Mouse (Mus musculus) intestine, embryonic 16.5 days (tissue): Measurements from ENCODE around the gene Dlg2. TPM values are rescaled to one million over a fixed set of nuclear protein-coding genes. Genes with fewer than 3 reads are reported as not detected.

Experiments
- ATAC-seq: fragments of 200-750 bp; cut with Nextera tagmentation; 2 replicates; pipeline ENCODE4 v1.8.0; 2017; ENCODE audit warnings: moderate TSS enrichment, moderate library complexity
- H3K27ac ChIP-seq: fragments of 300-500 bp; sonication (generic); 2 replicates; pipeline ENCODE4 v1.5.1; 2014; ENCODE audit warnings: mild to moderate bottlenecking, low read length
- H3K27me3 ChIP-seq: fragments of 300-500 bp; sonication (generic); replicated peaks from 2 replicates; pipeline ENCODE4 v1.6.1; 2014; ENCODE audit warnings: low read length, control low read depth, mixed read lengths; ENCODE audit not compliant: control insufficient read depth, insufficient read depth
- H3K36me3 ChIP-seq: fragments of 300-500 bp; sonication (generic); 2 replicates; pipeline ENCODE4 v1.6.1; 2014; ENCODE audit warnings: low read length, control low read depth; ENCODE audit not compliant: control insufficient read depth, insufficient read depth
- H3K4me1 ChIP-seq: fragments of 300-500 bp; sonication (generic); 2 replicates; pipeline ENCODE4 v1.6.1; 2014; ENCODE audit warnings: low read length, control low read depth, mixed read lengths; ENCODE audit not compliant: control insufficient read depth, insufficient read depth
- H3K4me2 ChIP-seq: fragments of 300-500 bp; sonication (generic); 2 replicates; pipeline ENCODE4 v1.6.1; 2014; ENCODE audit warnings: low read depth, low read length, control low read depth
- H3K4me3 ChIP-seq: fragments of 300-500 bp; sonication (generic); 2 replicates; pipeline ENCODE4 v1.5.1; 2014; ENCODE audit warnings: mild to moderate bottlenecking, low read length
- H3K9ac ChIP-seq: fragments of 300-500 bp; sonication (generic); 2 replicates; pipeline ENCODE4 v1.6.1; 2014; ENCODE audit warnings: low read depth, low read length
- H3K9me3 ChIP-seq: fragments of 300-500 bp; sonication (generic); 2 replicates; pipeline ENCODE4 v1.6.1; 2016; ENCODE audit warnings: low read length, control low read depth; ENCODE audit not compliant: control insufficient read depth
- WGBS: fragments of 180-500 bp; shearing (Covaris S2); extraction: QIAGEN DNeasy Blood & Tissue Kit; methylation state at CpG from one replicate; pipeline ENCODE4 v1.1.7; 2014; 5-methylcytosine and 5-hydroxymethylcytosine counted together
- polyA plus RNA-seq: library from polyadenylated mRNA; unstranded; fragments of >200 nt; fragmentation: Nextera tagmentation; extraction: Ambion mirVana; gene quantifications from 2 replicates; pipeline ENCODE4 v1.2.1, GENCODE M21; 2015

The Dlg2 gene
- polyA plus RNA-seq, 1 experiment from 2014 or later: 3.9 TPM

GRCm38 (mm10) chr7:91542597-91543285 lies 1066.3 kb downstream of the Dlg2 start:
- no peaks in the 10 kb centered on the region for H3K27me3 ChIP-seq
- peak overlapping the region; percentile 60 for H3K4me2 ChIP-seq
- no peaks in the 10 kb centered on the region for H3K36me3 ChIP-seq
- WGBS: 2% methylated on average over 29 of the region's 29 CpGs
- 0 out of 2 replicates have a peak, but pooled peaks cover 4% of the 10 kb centered on the region for H3K4me1 ChIP-seq
- H3K27ac ChIP-seq: no peak overlapping the region
- ATAC-seq: peak; percentile 79
- peak overlapping the region; percentile 23; the same call in 1 of the 2 replicates for H3K9ac ChIP-seq
- peak overlapping the region; percentile 43 for H3K4me3 ChIP-seq
- H3K9me3 ChIP-seq: no peaks in the 10 kb centered on the region

- no peaks in the 10 kb centered on the region for H3K27me3 ChIP-seq
- H3K36me3 ChIP-seq: no peaks in the 10 kb centered on the region
- no peak for ATAC-seq
- 0 out of 2 replicates have a peak, but pooled peaks cover 4% of the 10 kb centered on the region for H3K4me1 ChIP-seq
- peak overlapping the region; percentile 60 for H3K4me2 ChIP-seq
- no peaks in the 10 kb centered on the region for H3K9me3 ChIP-seq
- no peak overlapping the region for H3K27ac ChIP-seq
- H3K9ac ChIP-seq: 0 out of 2 replicates have a peak overlapping the region, but pooled peaks have one; percentile 23
- WGBS: 34% methylated on average over 4 of the region's 4 CpGs
- peak overlapping the region; percentile 43 for H3K4me3 ChIP-seq
Measured at GRCm38 (mm10) chr7:91543286-91543650, 1066.8 kb downstream of the Dlg2 start.

GRCm38 (mm10) chr7:91544600-91544999 lies 1068.1 kb downstream of the Dlg2 start:
- Histone ChIP-seq H3K27me3 (no peaks in the 10 kb centered on the region), H3K4me2 (no peak overlapping the region), H3K9me3 (no peaks in the 10 kb centered on the region), H3K4me1 (0 out of 2 replicates have a peak, but pooled peaks cover 4% of the 10 kb centered on the region), H3K4me3 (no peak overlapping the region), H3K9ac (no peak overlapping the region), H3K36me3 (no peaks in the 10 kb centered on the region), H3K27ac (no peak overlapping the region)
- no peak for ATAC-seq
- 69% methylated on average over 3 of the region's 3 CpGs for WGBS

GRCm38 (mm10) chr7:91548796-91549195 lies 1072.3 kb downstream of the Dlg2 start:
- WGBS: 71% methylated on average over 1 of the region's 1 CpGs
- no peaks in the 10 kb centered on the region for H3K27me3 ChIP-seq
- no peak for ATAC-seq

GRCm38 (mm10) chr7:91557582-91557981 lies 1081.1 kb downstream of the Dlg2 start:
- no peaks in the 10 kb centered on the region for H3K36me3 ChIP-seq
- no peaks in the 10 kb centered on the region for H3K4me1 ChIP-seq

More at GRCm38 (mm10) chr7:91548796-91549195, 1072.3 kb downstream of the Dlg2 start:
- Histone ChIP-seq H3K27ac (no peak overlapping the region), H3K36me3 (no peaks in the 10 kb centered on the region), H3K4me1 (no peaks in the 10 kb centered on the region), H3K4me2 (no peak overlapping the region), H3K9me3 (no peaks in the 10 kb centered on the region), H3K4me3 (no peak overlapping the region), H3K9ac (no peak overlapping the region)

GRCm38 (mm10) chr7:91567423-91567822 lies 1091.0 kb downstream of the Dlg2 start:
- Histone ChIP-seq H3K4me1 (no peaks in the 10 kb centered on the region), H3K9me3 (no peaks in the 10 kb centered on the region), H3K9ac (no peak overlapping the region), H3K4me3 (no peak overlapping the region), H3K4me2 (no peak overlapping the region), H3K27ac (no peak overlapping the region), H3K27me3 (no peaks in the 10 kb centered on the region), H3K36me3 (no peaks in the 10 kb centered on the region)
- ATAC-seq: no peak

More at GRCm38 (mm10) chr7:91557582-91557981, 1081.1 kb downstream of the Dlg2 start:
- Histone ChIP-seq H3K9ac (no peak overlapping the region), H3K27me3 (no peaks in the 10 kb centered on the region), H3K4me2 (no peak overlapping the region), H3K4me3 (no peak overlapping the region), H3K9me3 (no peaks in the 10 kb centered on the region), H3K27ac (no peak overlapping the region)
- no peak for ATAC-seq

- H3K9me3 ChIP-seq: no peaks in the 10 kb centered on the region
- no peaks in the 10 kb centered on the region for H3K4me1 ChIP-seq
- no peaks in the 10 kb centered on the region for H3K27me3 ChIP-seq
- H3K4me3 ChIP-seq: no peak overlapping the region
- no peak for ATAC-seq
- H3K4me2 ChIP-seq: no peak overlapping the region
- 93% methylated on average over 2 of the region's 2 CpGs for WGBS
- no peak overlapping the region for H3K9ac ChIP-seq
- H3K36me3 ChIP-seq: no peaks in the 10 kb centered on the region
- H3K27ac ChIP-seq: no peak overlapping the region
Measured at GRCm38 (mm10) chr7:91570969-91571368, 1094.5 kb downstream of the Dlg2 start.

GRCm38 (mm10) chr7:91572666-91573065 lies 1096.2 kb downstream of the Dlg2 start:
- H3K4me1 ChIP-seq: no peaks in the 10 kb centered on the region
- H3K9ac ChIP-seq: no peak overlapping the region
- H3K4me3 ChIP-seq: no peak overlapping the region
- H3K27ac ChIP-seq: no peak overlapping the region
- no peak for ATAC-seq
- H3K27me3 ChIP-seq: no peaks in the 10 kb centered on the region
- no peaks in the 10 kb centered on the region for H3K9me3 ChIP-seq
- no peaks in the 10 kb centered on the region for H3K36me3 ChIP-seq
- no peak overlapping the region for H3K4me2 ChIP-seq
- 67% methylated on average over 2 of the region's 2 CpGs for WGBS

- Histone ChIP-seq H3K27me3 (no peaks in the 10 kb centered on the region), H3K27ac (no peak overlapping the region), H3K4me2 (no peak overlapping the region), H3K4me1 (no peaks in the 10 kb centered on the region), H3K9me3 (no peaks in the 10 kb centered on the region), H3K36me3 (no peaks in the 10 kb centered on the region), H3K4me3 (no peak overlapping the region), H3K9ac (no peak overlapping the region)
- ATAC-seq: no peak
Measured at GRCm38 (mm10) chr7:91573321-91573720, 1096.8 kb downstream of the Dlg2 start.

- no peaks in the 10 kb centered on the region for H3K4me1 ChIP-seq
- ATAC-seq: no peak
- no peak overlapping the region for H3K4me2 ChIP-seq
- H3K36me3 ChIP-seq: no peaks in the 10 kb centered on the region
- no peak overlapping the region for H3K4me3 ChIP-seq
- H3K9me3 ChIP-seq: no peaks in the 10 kb centered on the region
- H3K27ac ChIP-seq: no peak overlapping the region
- 86% methylated on average over 6 of the region's 6 CpGs for WGBS
- H3K27me3 ChIP-seq: no peaks in the 10 kb centered on the region
- H3K9ac ChIP-seq: no peak overlapping the region
Measured at GRCm38 (mm10) chr7:91576216-91576615, 1099.7 kb downstream of the Dlg2 start.
